Mouse (Mus musculus) urinary bladder, postnatal 14 days (tissue): ENCODE results near the gene Ufm1.

Experiments used
- DNase-seq: peaks from one replicate; pipeline ENCODE4 v3.0.0; 2021; ENCODE audit warnings: low spot score

The Ufm1 gene

DNA sequence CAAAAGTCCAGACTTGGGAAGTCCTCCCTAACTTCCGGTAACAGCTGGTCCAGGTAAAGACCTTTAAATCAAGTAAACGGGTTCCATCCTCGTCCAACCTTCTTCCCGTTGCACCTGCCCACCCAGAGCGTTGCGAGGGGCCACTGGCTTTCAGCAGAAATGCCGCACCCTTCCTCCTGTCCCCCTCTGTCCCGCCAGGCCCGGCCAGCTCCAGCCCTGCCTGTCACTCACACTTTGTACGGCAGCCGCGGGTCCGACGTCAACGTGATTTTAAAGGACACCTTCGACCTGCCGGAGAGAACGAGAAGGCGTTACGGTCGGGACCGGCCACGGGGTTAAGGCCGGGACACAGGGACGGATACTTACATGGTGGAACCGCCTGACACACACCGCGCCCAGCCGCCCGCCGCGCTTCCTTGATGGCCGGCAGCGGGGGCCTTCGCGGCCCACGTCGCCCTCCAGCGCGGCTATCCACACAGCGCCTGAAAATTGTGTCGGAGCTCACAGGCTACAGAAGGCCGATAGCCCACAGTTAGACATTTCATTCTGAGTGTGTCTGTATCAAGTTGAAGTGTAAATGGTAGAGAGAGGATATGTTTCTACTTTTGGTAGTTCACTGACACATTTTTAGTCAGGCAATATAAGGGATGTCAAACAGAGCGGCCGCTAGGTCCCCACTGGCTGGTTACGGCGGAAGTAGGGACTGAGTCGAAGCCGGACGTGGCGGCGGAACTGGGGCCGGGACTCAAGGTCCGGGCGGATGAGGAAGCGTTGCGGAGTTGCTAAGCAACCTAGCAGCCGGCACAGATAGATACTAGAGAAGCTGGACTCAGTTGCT lies at the start of gene Ufm1:
Gene Ufm1, minus strand, starts transcription at position 448 of the 838 bp plus-strand sequence.
- DNase-seq, result peak; percentile 95

DNA sequence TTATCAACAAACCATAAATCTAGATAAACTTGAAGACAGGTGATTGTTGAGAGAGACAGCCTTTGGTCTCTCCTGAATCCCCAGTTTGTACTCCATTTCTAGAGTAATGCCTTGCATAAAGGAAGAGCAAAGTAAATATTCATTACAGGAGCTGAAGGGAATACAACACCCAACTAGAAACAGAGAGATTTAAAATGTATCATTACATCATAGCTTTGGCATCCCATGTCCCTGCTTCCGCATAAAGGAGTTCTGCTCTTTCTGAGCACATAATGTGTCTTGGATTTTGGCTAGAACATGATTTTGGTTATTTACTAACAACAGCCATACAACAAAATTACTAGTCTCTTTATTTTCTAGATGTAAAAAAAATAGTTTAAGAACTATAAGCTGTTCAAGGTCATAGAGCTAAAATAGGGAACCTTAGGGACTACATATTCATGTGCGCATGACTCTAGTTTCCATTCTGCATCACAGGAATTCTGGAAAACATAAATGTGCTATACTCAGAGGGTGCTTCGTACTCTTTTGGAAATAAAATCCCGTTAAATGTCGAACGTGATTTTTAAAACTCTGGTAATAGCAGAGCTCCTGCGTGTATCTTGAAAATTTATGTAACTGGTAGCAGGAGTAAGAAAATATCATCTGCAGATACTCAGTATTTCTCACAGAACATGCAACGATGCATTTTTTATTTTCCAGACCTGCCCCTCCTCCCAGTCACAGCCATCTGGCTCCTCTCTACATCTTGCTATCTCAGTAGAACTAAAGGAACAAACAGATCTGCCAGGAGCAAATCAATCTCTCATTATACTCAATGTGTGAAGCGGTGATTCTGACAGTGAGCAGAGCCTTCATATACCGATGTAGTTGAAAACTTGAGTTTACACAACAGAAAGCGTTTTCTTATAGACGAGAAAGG lies 27.2 kb upstream of the Ufm1 start:
- DNase-seq, result no peak

- no peak for DNase-seq
Measured at GRCm38 (mm10) chr3:53871596-53871995, 8.0 kb upstream of the Ufm1 start.

DNA sequence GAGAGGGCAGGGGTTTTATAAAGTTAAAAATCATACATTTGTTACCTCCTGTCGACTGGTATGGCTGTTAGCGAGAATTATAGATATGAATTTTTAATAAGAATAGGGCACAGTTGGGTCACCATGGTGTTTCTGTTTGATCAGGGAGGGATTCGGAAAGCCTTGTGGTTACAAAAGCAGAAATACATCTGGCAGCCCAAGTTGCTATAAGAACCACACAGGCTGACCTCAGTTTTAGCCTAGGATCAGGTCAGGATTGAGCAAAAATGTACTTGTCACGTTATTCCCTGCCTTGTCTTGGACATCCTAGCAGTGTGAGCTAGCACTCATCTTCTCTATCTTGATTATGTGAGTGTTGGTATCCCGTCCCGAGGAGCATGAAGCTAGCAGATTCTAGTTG lies 6.9 kb upstream of the Ufm1 start:
- no peak for DNase-seq

- DNase-seq, result no peak
Measured at GRCm38 (mm10) chr3:53869263-53869662, 5.6 kb upstream of the Ufm1 start.

- peak; percentile 22 for DNase-seq
Measured at GRCm38 (mm10) chr3:53868212-53868611, 4.6 kb upstream of the Ufm1 start.

DNA sequence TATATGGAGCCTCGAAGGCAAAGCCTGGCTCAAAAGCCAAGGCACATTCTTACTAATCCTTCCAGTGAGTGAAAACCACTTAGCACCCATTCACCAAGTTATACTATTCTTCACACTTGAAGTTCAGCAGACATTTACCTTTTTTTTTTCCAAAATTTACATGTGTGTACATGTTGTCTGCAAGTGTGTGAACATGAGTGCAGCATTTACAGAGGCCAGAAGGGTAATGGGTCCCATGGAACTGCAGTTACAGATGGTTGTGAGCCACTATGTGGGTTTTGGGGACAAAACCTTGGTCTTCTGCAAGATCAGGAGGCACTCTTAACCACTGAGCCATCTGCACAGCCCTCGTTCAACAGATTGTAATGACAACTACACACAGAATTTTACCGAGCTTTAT lies 8.8 kb downstream of the Ufm1 start:
- DNase-seq, result no peak

DNA sequence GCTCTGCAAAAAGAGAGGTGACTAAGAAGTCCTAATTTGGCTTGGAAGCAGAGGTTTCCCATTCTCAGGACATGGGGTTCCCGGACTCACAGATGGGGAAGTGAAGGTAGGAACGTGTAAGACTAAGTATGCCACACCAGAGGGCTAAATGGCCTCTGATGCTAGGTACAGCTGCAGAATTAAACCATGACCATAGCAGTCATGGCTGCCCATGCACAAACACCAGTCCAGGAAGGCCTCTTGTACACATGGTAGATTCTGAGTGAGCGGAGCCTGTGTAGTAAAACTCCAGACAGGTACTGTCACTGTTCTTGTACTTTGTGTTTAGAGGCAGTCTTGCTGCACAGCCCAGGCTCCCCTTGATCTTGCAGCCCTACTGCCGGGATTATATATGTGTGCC lies 9.4 kb downstream of the Ufm1 start:
- DNase-seq, result no peak

DNA sequence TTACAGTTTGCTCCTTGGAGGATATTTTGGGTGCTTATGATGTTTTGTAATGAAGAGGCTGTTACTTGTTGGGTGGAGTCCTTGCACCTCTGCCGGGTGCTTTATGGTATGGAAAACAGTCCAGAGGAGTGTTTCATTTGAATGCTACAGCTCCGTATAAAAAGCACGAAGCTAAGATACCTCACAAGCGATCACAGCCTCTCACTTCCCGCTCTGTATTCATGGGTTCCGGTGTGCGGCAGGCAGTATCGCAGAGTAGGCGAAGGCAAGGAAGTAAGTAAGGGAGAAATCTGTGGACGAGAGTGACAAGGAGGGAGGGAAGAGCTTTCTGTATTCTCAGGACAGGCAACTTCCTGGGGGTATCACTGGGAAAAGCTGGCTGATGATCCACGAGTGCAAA lies 15.4 kb downstream of the Ufm1 start:
- no peak for DNase-seq

- no peak for DNase-seq
Measured at GRCm38 (mm10) chr3:53847726-53848125, 15.9 kb downstream of the Ufm1 start.

GRCm38 (mm10) chr3:53846206-53846928 lies 17.3 kb downstream of the Ufm1 start:
- no peak for DNase-seq

DNA sequence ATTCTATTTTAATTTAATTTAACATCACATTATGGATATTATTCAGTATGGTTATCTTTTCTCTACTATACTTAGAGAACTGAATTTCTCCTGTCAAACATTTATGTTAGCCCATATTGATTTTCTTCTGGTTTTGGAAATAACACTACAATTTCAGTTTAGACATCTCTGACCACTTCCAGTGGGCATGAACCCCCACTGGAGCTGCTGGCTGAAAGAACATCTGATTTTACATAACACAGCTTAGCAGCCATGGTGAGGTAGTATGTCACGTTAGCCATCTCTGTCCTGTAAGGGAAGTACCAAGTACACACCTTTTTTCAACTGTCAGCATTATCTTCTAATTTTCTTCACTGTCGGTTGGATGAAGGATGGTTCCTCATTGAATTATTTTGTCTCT lies 18.8 kb downstream of the Ufm1 start, which contains the start of gene Gm10985:
Gene Gm10985, plus strand, starts transcription at position 301 of the 400 bp plus-strand sequence.
- DNase-seq, result no peak

GRCm38 (mm10) chr3:53834238-53834637 lies 29.4 kb downstream of the Ufm1 start:
- no peak for DNase-seq

GRCm38 (mm10) chr3:53813421-53813977 lies 50.1 kb downstream of the Ufm1 start:
- no peak for DNase-seq
